Mouse (Mus musculus) kidney, adult 18-20 months (tissue): ENCODE data around the gene Tmem229b.
"Not testable (repeated sequence)": the region's sequence is repeated elsewhere in the genome, so short reads cannot be mapped to it uniquely, and the experiment has no call there.

Experiments used
- DNase-seq: peaks from one replicate; pipeline ENCODE4 v3.0.0; 2021

The Tmem229b gene

DNA sequence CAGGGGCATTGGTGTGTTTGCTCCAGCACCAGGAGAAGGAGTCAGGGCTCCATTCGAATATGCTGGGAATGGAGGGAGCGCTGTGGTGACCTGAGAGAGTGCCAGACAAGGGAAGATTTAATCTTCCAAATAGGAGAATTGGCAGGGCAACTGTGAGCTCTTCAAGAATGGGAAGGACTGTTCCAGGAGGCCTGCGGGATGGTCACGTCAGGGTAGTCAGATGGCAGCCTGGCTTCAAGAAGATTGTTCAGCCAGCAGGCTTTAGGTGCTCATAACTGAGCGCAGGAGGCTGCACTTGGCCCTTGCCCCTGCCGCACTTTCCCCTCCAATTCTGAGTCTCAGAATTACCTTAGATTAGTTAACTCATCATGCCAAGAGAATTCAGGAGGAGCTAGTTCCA is 64.5 kb downstream of the Tmem229b start:
- no peak for DNase-seq

DNA sequence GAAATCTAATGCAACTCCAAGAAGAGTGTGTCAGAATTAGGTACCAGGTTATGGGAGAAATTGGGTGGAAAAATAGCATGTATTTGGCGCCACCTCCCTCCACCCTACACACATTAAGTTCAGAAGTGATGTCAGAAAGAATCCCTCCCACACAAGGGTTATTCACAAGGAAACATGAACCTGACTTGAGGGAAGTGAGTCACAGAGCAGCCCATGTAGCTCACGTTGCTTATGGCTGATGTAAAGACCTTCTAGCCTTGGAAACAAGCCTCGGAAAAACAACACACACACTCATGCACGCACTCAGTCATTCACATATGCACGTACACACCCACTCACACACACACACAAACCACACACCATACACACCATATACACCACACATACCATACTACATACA is 67.3 kb downstream of the Tmem229b start:
- DNase-seq: no peak

DNA sequence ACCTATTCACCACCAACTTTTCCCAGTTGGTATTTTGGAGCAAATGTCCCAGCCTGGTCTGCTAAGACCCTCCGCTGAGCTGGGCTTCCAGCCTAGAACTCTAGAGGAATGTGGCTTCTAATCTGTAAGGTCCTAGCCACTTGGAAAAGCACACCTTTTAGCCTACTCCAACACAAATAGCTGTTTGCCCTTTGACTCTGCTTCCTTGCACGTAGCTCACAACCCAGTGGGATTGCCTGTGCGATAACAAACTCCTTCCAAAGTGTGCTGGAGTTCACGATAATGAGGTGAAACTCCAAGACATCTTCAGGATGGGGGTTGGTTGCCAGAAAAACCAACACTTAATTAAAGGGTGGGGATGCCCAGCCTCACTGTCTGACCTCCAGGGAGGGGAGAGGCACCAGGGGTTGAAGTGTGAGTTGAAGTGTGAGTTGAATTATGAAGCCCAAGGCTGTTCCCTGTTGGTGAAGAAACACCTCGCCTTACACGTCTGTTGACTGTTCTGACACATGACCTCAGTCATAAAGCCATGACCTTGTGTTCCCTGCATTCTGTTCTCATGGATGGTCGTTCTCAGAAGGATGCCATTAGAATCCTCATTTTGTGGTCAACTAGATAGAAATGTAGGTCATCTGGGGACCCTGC is 67.9 kb downstream of the Tmem229b start:
- no peak for DNase-seq

DNA sequence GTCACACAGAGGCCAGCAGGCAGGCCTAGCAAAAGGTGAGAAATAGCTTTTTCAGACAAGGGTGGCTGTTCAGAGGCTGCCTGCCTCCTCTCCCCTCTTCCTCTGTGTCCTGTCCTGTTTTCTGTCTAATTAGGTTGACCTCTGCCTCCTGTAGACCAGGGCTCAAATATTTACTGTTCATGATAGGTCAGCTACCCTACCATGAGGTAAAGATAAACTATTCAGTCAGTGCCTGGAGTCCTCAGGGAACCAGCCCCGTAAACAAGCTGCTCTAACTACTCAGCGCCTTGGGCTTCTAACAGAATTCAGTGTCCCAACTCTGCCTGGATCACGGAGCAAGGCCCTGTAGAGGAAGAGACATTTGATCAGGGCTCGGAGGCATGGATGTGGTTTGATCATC is 70.9 kb downstream of the Tmem229b start:
- no peak for DNase-seq

DNA sequence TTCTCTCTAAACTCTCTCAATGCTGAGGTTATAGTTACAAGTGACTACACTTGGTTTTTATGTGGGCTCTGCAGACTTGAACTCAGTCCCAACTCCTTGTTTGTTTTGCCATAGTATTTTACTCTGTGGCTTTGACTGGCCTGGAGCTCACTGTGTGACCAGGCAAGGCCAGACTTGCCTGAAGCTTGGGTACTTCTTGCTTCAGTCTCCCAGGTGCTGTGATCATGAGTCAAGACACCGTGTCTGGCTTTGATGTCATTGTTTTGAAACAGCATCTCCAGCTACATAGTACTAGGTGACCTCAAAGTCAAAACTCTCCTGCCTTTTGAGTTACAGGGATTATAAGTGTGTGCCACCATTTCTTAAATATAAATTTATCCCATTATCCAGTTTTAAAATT is 77.5 kb downstream of the Tmem229b start:
- DNase-seq: no peak

DNA sequence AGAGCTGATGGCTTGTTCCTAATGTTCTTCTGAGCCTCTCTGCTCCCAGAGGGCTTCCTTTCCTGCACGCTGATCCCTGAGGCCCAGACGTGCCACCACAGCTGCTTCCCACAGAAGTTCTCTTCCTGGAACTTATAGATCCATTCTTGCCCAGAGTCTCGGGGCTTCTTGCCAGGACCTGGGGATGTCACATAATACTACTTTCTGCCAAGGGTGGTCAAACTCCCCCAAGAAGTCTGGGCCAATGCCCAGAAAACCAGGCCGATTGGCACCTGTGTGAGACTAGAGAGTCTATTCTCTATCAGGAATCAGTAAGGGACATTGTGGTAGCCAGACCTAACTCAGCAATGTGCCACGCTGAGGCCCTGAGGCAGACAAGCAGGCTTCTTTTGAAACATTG is 80.1 kb downstream of the Tmem229b start:
- DNase-seq: no peak

DNA sequence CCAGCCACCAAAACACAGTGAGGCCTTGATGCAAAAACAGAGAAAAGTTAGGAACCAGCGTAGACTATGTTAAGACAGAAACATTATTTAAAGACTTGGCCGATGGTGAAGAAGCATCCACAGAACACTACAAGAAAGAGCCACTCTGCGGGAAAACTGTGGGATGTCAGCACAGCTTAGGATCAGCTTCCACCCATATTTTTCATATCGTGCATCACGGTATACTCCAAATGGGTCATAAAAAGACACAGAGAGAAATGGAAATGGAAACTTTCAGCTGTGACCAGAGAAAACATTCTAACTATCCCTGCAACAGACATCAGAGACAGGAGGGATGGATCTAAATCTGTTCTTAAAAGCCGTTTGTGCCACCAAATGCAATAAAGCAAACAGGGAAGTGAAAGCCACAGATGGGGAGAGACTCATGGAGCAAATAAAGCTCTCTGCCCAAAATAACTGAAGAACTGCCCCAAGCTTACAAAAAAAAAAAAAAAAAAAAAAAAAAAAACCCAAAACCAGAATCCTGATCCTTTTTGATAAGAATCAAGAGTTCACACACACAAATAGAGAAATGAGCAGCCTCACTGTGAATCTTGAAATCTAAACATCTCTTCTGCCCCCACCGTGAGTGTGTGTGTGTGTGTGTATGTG is 83.8 kb downstream of the Tmem229b start:
- DNase-seq: no peak

DNA sequence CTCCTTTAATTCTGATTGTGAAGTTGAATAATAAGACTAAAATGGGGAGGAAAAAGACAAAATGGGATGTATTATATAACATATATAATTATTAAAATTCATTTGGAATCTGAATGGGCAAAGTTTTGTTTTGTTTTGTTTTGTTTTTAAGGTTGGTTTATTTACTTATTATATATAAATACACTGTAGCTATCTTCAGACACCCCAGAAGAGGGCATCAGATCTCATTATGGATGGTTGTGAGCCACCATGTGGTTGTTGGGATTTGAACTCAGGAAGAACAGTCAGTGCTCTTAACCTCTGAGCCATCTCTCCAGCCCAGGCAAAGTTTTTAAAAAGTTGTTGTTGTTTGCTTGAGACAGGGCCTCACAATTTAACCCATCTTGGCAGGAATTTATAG is 84.5 kb downstream of the Tmem229b start:
- not testable (repeated sequence) for DNase-seq

DNA sequence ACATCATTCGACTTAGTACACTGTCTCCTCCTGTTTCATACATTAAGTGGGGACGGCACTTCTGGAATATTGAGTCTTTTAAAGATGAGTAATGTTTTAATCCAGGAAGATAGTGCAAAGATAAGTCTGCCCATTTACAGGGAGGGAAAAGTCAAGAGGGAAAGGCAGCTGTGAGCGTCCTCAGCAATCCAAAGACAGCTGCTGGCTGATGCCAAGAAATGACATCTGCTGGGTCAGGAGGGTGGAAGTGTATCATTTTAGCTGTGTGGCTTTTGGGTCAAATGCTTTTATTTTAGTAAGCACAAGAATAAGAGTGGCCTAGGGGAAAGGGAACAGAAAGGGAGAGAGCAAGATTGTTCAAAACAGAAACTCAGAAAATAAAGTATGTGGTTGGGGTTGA is 85.4 kb downstream of the Tmem229b start:
- no peak for DNase-seq

DNA sequence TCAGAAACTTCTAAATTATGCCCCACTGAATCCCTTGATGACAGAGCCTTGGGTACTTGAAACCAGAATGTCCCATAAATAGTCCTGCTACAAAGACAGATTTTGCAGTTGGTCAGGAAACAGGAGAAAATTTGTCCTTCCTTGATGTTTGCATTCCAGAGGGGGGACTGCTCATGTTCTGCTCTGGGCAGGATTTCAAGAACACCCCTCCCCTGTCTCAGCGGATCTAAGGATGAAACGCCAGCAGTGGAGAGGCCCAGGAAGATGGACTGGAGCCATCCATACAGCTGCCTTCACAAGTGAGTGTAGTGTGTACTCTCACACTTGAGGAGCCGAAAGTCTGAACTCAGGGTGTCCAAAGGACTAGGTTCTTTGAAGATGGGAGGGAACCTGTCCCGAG is 86.0 kb downstream of the Tmem229b start:
- no peak for DNase-seq

DNA sequence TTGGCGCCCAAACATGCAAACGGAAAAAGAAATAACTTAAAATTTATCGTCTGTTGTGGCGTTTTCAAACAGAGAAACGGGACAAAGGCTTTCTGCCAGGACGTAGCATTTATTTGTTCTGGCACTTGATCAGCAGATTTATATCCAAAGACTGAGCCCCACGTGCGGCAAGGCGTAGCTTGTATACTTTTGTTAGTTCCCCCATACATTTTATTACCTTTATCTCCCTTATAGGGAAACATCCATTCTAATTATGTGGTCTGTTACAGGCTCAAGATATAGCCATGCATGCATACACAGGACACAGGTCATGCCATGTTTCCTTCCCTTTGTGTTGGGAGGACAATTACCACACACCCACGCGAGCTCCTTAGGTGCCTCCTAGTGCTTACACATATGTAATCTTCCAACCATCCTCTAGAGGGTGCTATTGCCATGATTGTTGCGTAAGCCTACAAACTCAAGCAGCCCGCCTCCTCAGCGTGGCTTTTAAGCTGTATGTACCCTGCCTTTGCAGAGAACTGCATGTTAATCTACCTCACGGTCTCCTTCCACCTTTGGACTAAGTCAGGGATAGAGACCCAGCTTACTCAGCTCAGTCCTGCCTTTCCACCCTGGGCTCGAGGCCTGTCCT is 88.2 kb downstream of the Tmem229b start:
- DNase-seq: peak; percentile 57

DNA sequence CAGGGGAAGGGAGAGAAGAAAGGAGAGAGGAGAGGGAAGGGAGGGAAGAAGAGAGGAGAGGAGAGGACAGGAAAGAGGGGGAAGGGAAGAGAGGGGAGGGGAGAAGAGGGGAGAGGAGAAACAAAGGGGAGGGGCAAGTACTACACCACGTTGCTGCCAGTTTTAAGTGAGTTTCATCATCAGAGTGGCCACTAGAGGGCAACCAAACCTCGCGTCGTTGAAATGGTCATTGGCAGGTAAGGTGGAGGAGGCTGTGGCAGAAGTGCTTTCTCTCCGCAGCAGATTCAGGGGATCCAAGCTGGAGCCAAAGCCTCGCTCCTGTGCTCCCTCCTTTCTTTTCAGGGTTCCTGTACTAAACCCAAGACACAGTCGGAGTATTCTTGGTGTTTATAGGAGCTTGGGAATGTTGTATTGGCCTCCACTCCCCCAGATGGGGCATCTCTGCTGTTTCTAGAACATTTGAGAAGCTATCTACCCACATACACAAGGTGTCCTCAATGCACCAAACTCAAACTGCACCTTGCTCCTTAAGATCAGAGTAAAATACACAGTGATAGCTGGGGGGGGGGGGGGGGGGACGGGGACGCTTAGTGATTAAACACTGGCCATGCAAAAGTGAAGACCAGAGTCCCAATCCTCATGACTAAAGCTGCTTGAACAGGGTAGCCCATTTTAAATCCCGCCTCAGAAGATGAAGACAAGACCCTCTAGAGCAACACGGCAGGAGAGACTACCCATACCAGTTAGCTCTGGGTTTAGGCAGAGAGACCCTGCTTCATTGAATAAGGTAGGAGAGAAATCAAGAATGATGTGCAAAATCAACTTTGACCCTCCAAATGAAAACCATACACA is 89.0 kb downstream of the Tmem229b start:
- DNase-seq: peak; percentile 85

DNA sequence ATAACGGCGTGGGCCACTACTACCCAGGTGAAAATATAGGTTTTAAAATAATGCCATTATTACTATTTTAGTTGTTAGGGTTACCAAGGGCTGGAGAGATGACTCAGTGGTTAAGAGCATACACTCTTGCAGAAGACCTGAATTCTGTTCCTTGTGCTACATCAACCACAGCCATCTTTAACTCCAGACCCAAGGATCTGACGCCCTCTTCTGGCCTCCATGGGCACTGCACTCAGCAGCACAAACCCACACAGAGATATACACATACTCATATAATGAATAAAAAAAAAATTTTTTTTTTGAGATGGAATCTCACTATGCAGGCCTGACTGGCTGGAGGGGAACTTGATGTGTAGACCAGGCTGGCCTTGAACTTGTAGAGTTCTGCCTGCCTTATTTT is 91.1 kb downstream of the Tmem229b start:
- DNase-seq: no peak

DNA sequence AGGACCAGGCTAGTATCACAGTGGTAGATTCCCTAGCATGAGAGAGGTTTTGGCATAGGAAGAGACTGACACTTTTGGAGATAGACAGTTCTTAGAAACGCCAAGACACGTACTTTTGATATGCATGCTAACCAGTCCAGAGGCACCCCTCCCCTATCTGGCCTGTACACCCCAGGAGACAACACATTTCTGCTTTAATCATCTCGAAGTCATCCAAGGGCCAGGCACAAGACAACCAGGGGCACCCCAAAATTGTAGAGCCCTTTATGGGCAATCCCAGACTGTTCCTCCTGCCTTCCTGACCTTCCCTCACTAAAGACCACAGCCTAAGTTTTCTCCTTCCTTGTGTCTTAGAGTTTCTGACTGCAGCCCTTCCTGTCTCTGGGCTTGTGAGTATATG is 91.9 kb downstream of the Tmem229b start:
- no peak for DNase-seq

DNA sequence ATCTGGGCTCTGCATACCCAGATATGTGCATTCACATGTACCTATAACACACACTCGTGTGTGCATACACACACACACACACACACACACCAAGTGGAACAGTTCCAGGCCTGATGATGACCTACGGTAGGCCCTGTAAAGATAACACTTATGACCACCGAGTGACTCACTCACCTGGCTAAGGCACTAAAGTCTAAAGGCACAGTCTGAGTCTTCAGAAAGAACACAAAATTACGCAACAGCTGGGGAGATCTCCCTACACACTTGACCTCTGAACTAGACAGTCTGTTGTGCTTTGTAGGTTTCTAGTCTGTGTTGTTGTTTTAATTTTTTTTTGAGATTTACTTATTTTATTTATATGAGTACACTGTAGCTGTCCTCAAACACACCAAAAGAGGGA is 93.0 kb downstream of the Tmem229b start:
- DNase-seq: no peak
